Mouse (Mus musculus) adrenal gland, postnatal 14 days (tissue): ENCODE measurements around the gene Hyal1. TPM values are rescaled to one million over a fixed set of nuclear protein-coding genes. Genes with fewer than 3 reads are reported as not detected.
A peak's percentile ranks its signal among the peaks of the same experiment; 100 is the strongest.

Experiments used
- DNase-seq: peaks from one replicate; pipeline ENCODE4 v3.0.0; 2021; ENCODE audit warnings: mixed read lengths
- total RNA-seq: library from RNA; stranded (reverse); gene quantifications from 2 replicates; pipeline ENCODE4 v1.2.3, GENCODE M21; 2021

Hyal1 gene
- total RNA-seq, 1 experiment from 2014 or later = 17.6 TPM

- DNase-seq = no peak
Observed at GRCm38 (mm10) chr9:107594281-107595062, 17.7 kb downstream of the Hyal1 start.

GRCm38 (mm10) chr9:107596619-107597569 is 20.2 kb downstream of the Hyal1 start:
- no peak for DNase-seq

GRCm38 (mm10) chr9:107598385-107598784 is 21.7 kb downstream of the Hyal1 start:
- no peak for DNase-seq

- no peak for DNase-seq
Observed at GRCm38 (mm10) chr9:107599433-107599832, 22.7 kb downstream of the Hyal1 start.

- no peak for DNase-seq
Observed at GRCm38 (mm10) chr9:107599842-107600241, 23.1 kb downstream of the Hyal1 start.

GRCm38 (mm10) chr9:107600745-107601144 is 24.0 kb downstream of the Hyal1 start:
- peak; percentile 52 for DNase-seq

GRCm38 (mm10) chr9:107601275-107601674 is 24.5 kb downstream of the Hyal1 start:
- DNase-seq = no peak

GRCm38 (mm10) chr9:107602068-107602648 is 25.4 kb downstream of the Hyal1 start:
- DNase-seq = peak; percentile 95

- no peak for DNase-seq
Observed at GRCm38 (mm10) chr9:107603251-107603650, 26.5 kb downstream of the Hyal1 start.

GRCm38 (mm10) chr9:107605041-107605661 is 28.4 kb downstream of the Hyal1 start:
- peak; percentile 79 for DNase-seq

GRCm38 (mm10) chr9:107606591-107606990 is 29.9 kb downstream of the Hyal1 start:
- DNase-seq = no peak

GRCm38 (mm10) chr9:107607036-107607435 is 30.3 kb downstream of the Hyal1 start:
- DNase-seq = no peak

GRCm38 (mm10) chr9:107607653-107608245 is 31.0 kb downstream of the Hyal1 start:
- DNase-seq = peak; percentile 50

- no peak for DNase-seq
Observed at GRCm38 (mm10) chr9:107608741-107609432, 32.2 kb downstream of the Hyal1 start, which contains the start of gene Sema3b. Gene Sema3b (minus strand): TSS chr9:107609229.

- DNase-seq = no peak
Observed at GRCm38 (mm10) chr9:107609433-107609830, 32.7 kb downstream of the Hyal1 start.

- no peak for DNase-seq
Observed at GRCm38 (mm10) chr9:107611456-107612190, 34.9 kb downstream of the Hyal1 start.

- peak; percentile 100 for DNase-seq
Observed at GRCm38 (mm10) chr9:107612191-107612944, 35.6 kb downstream of the Hyal1 start.

- peak; percentile 60 for DNase-seq
Observed at GRCm38 (mm10) chr9:107612945-107613569, 36.3 kb downstream of the Hyal1 start.

GRCm38 (mm10) chr9:107615035-107615434 is 38.3 kb downstream of the Hyal1 start:
- no peak for DNase-seq
